Mouse (Mus musculus): ENCODE data around the gene Gm6583. TPM values are rescaled to one million over a fixed set of nuclear protein-coding genes. Genes with fewer than 3 reads are reported as not detected.

Gene Gm6583
- total RNA-seq (2022): under 1 TPM in 2 of 4 experiments, not detected in 2; 0.17 TPM

DNA sequence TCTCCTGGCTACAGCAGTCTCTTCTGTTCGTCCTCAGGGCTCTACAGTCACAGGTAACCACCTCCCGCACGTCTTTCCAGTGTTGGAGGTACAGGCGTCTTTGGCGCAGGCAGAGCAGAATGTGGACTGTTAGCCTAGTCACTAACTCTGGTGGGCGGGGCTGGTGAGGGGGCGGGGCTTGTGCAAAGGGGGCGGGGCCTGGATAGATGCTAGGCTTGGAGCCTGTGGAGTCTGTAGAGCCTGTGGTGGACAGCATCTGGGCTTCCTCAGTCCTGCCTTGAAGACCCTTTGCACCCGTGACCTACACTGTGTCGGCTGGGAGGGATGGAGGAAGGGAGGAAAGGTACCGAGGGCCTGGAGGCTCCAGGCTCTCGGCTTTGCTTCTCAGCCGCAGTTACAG is at the start of gene Gm6583:
Gene Gm6583 (minus strand): TSS at position 124 of the 400 bp plus-strand sequence.
- DNase-seq: no peak

- no peak for DNase-seq
Measured at GRCm38 (mm10) chr5:112402437-112402836, 46.6 kb upstream of the Gm6583 start.

DNA sequence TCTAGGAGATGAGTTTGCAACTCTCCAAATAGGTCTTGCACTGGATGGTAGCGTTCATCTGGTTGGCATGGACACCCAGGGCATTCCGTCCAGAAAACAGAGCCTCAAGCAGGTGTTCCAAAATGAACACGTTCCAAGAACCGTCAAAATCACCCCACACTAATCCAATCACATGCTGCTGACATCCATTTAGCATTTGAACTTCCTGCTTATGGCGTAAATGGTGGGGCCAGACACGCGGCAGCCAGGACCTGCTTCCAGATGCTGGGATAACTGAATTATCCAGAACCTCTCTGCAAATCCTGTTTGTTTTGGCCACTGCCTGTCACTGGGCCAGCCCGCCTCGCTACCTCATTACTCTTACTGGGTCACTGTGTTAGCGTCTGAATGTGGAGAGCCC is 43.5 kb upstream of the Gm6583 start:
- DNase-seq: no peak

DNA sequence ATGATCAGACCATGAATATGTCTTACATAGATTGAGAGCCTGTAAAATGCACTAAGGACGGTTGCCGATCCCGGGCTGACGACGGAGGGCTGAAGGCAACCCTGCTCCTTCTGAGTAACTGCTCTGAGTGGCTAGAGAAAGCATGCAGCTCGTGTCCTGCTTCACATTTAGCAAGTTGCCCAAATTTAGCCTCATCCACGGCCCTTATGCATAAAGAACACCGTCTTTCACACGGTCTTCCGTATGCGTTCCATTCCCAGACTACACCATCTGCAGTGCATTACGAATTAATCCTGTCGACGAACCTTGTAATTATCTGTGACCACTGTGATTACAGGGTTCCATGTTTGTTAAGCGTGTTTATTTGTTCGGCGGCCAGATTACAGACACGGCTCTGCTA is 40.2 kb upstream of the Gm6583 start:
- DNase-seq: no peak

DNA sequence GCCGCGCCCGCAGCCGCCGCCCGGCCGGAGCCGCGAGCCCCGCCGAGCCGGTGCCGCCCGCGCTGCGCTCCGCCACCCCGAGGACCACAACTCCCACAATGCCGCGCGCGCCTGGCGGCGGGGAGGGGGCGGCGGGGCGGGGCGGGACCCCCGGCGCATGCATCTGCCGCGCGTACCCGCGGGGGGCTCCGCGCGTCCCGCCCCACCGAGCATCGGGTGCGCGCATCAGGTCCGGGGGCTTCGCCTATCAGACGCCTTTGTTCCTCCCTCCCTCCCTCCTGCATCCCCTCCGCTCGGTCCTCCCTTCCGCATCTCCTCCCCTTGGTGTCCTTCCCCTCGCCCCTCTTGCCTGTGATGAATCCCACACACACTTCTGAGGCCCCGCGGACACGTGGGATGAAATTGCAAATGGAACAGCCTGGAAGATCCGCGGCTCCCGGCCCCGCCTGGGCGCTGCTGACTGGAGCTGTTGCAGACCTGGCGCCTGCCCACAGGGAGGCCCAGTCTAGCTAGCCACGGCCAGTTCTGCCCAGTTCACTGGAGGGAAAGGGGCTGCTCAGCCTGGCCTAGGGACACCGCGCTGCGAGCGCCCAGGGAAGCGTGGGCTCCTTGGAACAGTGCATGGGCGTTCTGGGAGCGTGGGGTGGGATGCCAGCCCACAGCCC is 39.1 kb upstream of the Gm6583 start, which contains the start of gene Asphd2:
Gene Asphd2 (minus strand): TSS at position 88 of the 665 bp plus-strand sequence.
- no peak for DNase-seq

- no peak for DNase-seq
Measured at GRCm38 (mm10) chr5:112394415-112394763, 38.6 kb upstream of the Gm6583 start.

DNA sequence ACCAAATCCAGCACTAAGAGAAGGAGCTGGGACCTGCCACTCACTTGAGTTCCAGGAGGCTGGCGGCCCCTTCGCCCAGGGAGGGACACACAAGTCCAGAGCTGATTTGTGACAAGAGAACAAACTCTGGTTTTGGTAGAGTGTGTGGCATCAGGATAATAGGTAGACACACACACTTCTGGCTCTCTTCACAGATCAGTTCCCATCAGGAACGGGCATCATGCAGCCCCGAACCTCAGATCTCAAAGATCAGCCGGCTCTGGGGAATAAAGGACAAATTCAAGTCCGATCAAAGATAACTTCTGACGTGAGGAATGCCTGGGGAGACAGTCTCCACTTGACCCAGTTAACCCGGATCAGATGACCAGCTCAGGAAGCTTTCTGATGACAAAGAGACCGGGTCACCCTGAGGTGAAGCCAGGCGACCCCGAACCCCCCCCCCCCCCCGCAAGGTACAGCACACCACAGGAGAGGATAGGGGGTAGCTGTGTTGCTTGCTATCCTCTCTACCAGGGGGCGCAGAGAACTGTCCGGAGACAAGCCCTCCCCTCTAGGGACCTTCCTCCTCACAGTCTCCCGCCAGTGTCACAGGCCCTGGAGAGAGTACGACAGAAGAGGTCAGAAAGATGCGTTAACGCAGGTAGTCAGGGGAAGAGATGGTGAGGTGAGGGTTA is 38.0 kb upstream of the Gm6583 start:
- DNase-seq: no peak

- no peak for DNase-seq
Measured at GRCm38 (mm10) chr5:112391676-112392323, 36.0 kb upstream of the Gm6583 start.

GRCm38 (mm10) chr5:112391002-112391401 is 35.2 kb upstream of the Gm6583 start:
- no peak for DNase-seq

GRCm38 (mm10) chr5:112389352-112389751 is 33.5 kb upstream of the Gm6583 start:
- no peak for DNase-seq

- DNase-seq: no peak
Measured at GRCm38 (mm10) chr5:112385973-112386372, 30.1 kb upstream of the Gm6583 start.

DNA sequence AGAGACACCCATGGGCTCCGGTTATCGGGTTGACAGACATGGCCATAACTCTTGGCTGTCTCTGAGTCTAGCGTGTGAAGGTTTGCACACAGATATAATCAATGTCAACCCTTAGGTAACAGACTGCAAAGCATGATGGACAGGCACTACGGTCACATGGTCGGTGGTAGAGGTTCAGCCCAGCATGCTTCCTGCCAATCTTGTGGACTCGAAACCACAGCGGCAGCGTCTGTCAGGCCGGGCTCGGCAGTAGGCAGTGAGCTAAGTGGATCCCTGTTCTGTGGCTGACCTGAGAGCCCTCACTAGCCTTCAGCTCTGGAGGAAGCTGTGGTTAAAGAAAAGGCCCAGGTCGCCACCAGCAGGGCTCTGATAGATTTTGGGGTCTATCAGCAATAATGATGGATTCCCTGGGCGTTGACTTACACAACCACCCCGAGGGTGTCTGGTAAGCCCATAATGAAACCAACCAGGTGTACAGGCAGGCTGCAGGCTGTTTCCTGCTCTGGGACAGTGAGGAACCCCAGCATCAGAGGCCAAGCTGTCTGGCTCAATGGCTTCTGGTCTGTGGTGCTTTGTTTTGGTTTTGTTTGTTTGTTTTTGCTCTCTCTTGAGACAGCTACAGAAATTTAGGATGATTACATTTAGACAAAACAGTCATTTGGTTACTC is 29.1 kb upstream of the Gm6583 start:
- no peak for DNase-seq

DNA sequence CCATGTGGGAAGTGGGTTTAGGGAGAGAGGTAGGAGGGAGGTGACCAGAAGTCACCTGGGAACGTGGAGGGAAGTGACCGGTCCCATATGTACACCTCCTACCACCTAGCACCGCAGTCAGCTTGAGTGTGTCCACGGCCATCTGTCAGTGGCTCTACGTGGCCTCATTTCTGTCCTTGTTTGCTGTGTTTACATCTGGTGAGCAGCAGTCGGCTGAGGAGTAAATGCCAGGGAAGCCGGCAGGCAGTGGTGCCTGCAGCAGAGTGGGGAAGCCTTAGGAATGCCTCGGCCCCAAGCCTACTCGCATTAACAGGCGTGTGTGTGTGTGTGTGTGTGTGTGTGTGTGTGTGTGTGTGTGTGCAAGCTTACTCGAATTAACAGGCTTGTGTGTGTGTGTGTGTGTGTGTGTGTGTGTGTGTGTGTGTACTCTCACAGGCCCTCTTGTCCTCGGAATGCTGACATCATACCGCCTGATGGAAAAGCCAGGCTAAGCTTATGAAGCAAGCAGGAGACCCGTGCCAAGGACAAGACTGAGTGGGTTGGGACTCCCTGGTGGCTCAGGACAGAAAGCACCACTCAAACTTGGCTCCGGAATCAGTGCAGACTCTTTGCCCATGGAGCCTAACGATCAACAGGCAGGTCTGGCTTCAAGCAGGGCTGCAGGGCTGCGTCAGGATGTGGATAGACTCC is 27.0 kb upstream of the Gm6583 start:
- DNase-seq: peak; percentile 83

DNA sequence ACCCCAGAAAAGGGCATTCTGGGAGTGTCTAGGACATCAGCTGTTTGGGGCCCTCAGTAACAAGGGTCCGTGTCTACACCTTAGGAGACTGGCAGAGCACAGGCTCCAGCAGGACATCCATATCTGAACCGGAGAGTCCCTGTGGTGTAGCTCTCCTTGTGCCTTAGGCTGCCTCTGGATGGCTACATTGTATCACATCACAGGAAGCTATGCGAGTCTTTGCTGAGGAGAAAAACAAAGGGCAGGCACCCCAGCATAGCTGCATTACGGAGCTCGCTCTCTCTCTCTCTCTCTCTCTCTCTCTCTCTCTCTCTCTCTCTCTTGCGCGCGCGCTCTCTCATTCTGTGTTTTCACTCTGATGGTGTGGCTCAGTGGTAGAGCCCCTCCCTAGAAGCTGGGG is 26.2 kb upstream of the Gm6583 start:
- DNase-seq: no peak

- DNase-seq: peak; percentile 50
Measured at GRCm38 (mm10) chr5:112381154-112381553, 25.3 kb upstream of the Gm6583 start.

- peak; percentile 86 for DNase-seq
Measured at GRCm38 (mm10) chr5:112378716-112379115, 22.9 kb upstream of the Gm6583 start.

DNA sequence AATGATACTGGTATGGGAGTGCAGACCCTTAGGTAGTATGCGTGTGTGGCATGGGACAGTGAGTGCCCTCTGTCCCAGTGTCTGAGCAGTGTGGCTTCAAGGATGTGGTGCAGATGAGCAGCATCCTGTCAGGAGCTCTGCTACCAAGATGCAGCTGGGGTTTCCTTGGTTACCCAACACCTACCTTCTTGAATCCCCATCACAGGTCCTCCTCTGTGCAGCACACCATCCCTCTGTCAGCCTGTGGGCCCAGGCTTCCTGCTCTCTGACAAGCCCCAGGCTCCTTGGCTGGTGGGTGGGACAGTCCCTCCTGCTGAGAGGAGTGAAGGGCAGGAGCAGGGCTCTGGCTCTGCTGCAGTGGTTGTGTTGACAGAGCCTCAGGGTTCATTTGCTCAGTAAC is 21.5 kb upstream of the Gm6583 start:
- DNase-seq: no peak

- no peak for DNase-seq
Measured at GRCm38 (mm10) chr5:112376111-112376510, 20.3 kb upstream of the Gm6583 start.

DNA sequence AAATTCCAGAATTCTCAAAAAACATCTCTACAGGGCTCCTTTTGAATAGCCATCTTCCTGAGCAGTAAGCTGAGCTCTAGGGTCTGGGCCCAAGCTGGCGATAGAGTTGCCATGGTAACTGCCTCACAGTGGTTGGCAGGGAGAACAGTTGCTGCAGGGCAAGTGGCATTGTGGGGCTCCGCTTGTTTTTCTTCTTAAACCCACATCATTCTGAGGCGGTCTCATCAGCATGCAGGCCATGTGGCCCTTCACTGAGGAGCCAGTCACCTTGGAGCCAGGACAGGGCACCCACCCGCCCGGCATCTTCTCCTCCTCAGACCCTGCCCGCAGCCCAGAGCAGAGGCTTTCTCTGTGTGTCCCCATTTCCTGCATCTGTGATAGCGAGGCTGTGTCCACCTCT is 16.1 kb upstream of the Gm6583 start:
- no peak for DNase-seq

DNA sequence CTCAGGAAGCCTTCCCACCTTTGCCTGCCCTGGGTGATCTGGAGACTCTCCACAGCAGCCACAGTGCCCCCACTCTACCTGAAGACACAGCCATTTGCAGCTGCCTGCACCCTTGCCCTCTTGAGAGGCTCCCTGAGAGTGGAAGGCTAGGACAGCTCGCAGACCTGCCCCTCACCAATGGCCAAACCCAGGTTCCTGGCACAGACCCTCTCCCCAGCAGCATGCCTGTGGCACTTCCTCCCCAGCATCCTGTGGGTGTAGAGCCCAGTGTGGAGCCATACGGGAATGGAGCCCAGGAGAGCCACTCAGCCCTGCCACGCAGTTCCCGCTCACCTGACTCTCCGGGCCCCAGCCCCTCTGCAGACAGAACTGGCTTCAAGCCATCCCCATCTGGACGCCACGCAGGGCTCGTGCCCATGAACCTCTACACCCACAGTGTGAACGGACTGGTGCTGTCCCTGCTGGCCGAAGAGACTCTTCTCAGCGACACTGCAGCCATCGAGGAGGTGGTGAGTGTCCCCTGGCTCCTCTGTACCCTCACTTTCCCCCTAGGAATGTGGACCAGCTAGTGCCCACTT is 14.5 kb upstream of the Gm6583 start:
- DNase-seq: no peak

- DNase-seq: no peak
Measured at GRCm38 (mm10) chr5:112369326-112369725, 13.5 kb upstream of the Gm6583 start.

- no peak for DNase-seq
Measured at GRCm38 (mm10) chr5:112368666-112369065, 12.8 kb upstream of the Gm6583 start.

Data from adrenal gland, adult 8-10 months (tissue).